Mouse (Mus musculus): ENCODE measurements around the gene Cradd.

The Cradd gene

GRCm38 (mm10) chr10:95278085-95278484, 45.8 kb downstream of the Cradd start:
- DNase-seq (ENCODE audit: low read depth, low spot score), result no peak

GRCm38 (mm10) chr10:95275488-95275887, 48.4 kb downstream of the Cradd start:
- no peak for DNase-seq (ENCODE audit: low read depth, low spot score)

- no peak for DNase-seq (ENCODE audit: low read depth, low spot score)
Measured at GRCm38 (mm10) chr10:95273226-95273625, 50.7 kb downstream of the Cradd start.

- no peak for DNase-seq (ENCODE audit: low read depth, low spot score)
Measured at GRCm38 (mm10) chr10:95269151-95269550, 54.8 kb downstream of the Cradd start.

- no peak for DNase-seq (ENCODE audit: low read depth, low spot score)
Measured at GRCm38 (mm10) chr10:95268366-95268765, 55.6 kb downstream of the Cradd start.

- no peak for DNase-seq (ENCODE audit: low read depth, low spot score)
Measured at GRCm38 (mm10) chr10:95266983-95267382, 57.0 kb downstream of the Cradd start.

- no peak for DNase-seq (ENCODE audit: low read depth, low spot score)
Measured at GRCm38 (mm10) chr10:95266041-95266762, 57.7 kb downstream of the Cradd start.

- DNase-seq (ENCODE audit: low read depth, low spot score), result no peak
Measured at GRCm38 (mm10) chr10:95265576-95265975, 58.4 kb downstream of the Cradd start.

- DNase-seq (ENCODE audit: low read depth, low spot score), result no peak
Measured at GRCm38 (mm10) chr10:95264485-95265321, 59.2 kb downstream of the Cradd start.

GRCm38 (mm10) chr10:95262388-95262787, 61.5 kb downstream of the Cradd start:
- DNase-seq (ENCODE audit: low read depth, low spot score), result peak; percentile 69

GRCm38 (mm10) chr10:95261279-95261678, 62.7 kb downstream of the Cradd start:
- no peak for DNase-seq (ENCODE audit: low read depth, low spot score)

- no peak for DNase-seq (ENCODE audit: low read depth, low spot score)
Measured at GRCm38 (mm10) chr10:95260420-95260819, 63.5 kb downstream of the Cradd start.

GRCm38 (mm10) chr10:95258471-95259155, 65.3 kb downstream of the Cradd start:
- no peak for DNase-seq (ENCODE audit: low read depth, low spot score)

GRCm38 (mm10) chr10:95257979-95258378, 66.0 kb downstream of the Cradd start:
- peak; percentile 88 for DNase-seq (ENCODE audit: low read depth, low spot score)

- DNase-seq (ENCODE audit: low read depth, low spot score), result no peak
Measured at GRCm38 (mm10) chr10:95256095-95256494, 67.8 kb downstream of the Cradd start.

GRCm38 (mm10) chr10:95255018-95255680, 68.8 kb downstream of the Cradd start:
- no peak for DNase-seq (ENCODE audit: low read depth, low spot score)

- DNase-seq (ENCODE audit: low read depth, low spot score), result no peak
Measured at GRCm38 (mm10) chr10:95254453-95255001, 69.4 kb downstream of the Cradd start.

- no peak for DNase-seq (ENCODE audit: low read depth, low spot score)
Measured at GRCm38 (mm10) chr10:95254046-95254445, 69.9 kb downstream of the Cradd start.

- peak; percentile 60 for DNase-seq (ENCODE audit: low read depth, low spot score)
Measured at GRCm38 (mm10) chr10:95251674-95252073, 72.3 kb downstream of the Cradd start.

GRCm38 (mm10) chr10:95248362-95248761, 75.6 kb downstream of the Cradd start:
- DNase-seq (ENCODE audit: low read depth, low spot score), result peak; percentile 67

GRCm38 (mm10) chr10:95246696-95247095, 77.2 kb downstream of the Cradd start:
- no peak for DNase-seq (ENCODE audit: low read depth, low spot score)

- DNase-seq (ENCODE audit: low read depth, low spot score), result no peak
Measured at GRCm38 (mm10) chr10:95245680-95245982, 78.3 kb downstream of the Cradd start.
